Mouse (Mus musculus) c-Kit-positive CD71-negative TER-119-negative erythroid progenitor cells, embryonic 14.5 days (primary cell): ENCODE measurements around the gene Cacnb4.
A peak's percentile ranks its signal among the peaks of the same experiment; 100 is the strongest.

ENCODE experiments used
- DNase-seq: peaks from one replicate; pipeline ENCODE4 v3.0.0-alpha.2; 2013; ENCODE audit warnings: low read depth

Cacnb4 gene

GRCm38 (mm10) chr2:52421197-52421596 lies 255.4 kb downstream of the Cacnb4 start:
- DNase-seq = no peak

DNA sequence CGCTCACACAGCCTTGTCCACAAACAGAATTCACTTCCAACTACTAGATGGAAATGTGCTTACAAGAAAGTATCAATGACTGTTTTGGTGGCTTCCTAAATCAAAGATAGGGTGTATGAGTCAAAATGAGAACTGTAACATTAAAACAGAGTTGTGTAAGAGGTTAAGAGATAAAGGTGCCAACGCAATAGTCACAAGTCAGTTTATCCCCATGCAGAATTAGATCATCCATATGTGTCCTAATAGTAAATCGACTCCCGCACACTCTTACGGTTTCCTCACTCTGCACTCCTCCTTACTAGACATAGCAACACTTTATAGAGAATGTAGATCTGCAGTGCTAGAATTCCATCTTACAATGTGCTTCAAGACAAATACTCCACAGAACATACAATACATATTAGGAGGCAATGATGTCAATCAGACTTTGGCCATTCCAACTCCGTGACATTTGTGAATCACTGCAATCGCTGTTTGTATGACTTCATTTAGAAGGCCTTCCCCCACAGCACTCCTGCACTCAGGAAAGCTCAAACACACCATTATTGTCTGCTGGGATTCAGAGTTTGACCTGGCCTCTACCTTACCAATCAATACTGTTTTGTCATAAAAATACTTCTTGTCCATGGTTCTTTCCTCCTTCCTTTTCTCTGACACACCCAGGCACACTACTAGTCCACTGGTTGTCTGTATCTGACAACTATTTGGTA lies 256.5 kb downstream of the Cacnb4 start:
- no peak for DNase-seq

GRCm38 (mm10) chr2:52419295-52419694 lies 257.3 kb downstream of the Cacnb4 start:
- DNase-seq = no peak

DNA sequence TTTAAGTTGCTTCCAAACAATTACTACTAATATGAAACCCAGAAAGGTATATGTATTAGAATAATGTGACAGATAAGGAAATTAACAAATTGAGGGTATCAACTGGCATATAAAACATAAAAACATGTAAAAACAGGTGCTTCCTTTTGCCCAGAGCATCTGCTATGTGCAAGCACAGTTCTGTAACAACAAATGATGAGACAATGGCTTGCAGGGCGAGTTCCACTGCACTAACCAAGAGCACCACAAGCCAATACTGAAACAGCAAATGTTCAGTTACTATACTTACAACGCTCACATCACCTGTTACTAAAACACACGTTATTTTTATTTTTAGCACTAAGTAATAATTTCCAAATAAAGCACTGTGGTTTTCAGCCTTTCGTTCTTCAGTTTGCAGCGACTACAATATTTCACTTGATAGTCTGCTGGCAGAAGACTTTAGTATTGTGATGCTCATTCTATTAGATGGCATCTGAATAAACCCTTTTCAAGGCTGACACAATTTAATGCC lies 264.1 kb downstream of the Cacnb4 start:
- no peak for DNase-seq

- no peak for DNase-seq
Measured at GRCm38 (mm10) chr2:52406480-52406879, 270.2 kb downstream of the Cacnb4 start.

DNA sequence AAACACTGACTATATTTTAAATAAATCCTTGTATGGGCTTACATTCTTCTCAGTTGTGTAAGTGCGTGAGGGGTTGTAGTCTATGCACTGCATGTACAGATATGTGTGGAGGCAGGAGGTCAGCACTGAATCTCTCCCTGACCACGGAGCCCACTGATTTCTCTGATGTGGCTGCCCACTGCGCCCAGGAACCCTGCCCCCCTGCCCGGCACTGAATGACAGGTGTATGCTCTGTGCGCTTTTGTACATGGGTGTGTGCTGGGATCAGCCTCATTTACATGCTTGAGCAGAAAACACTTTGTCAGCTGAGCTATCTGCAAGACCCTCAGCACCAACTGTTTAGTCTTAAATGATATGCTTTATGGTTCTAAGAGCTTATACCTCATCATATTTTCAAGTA lies 271.4 kb downstream of the Cacnb4 start:
- no peak for DNase-seq

GRCm38 (mm10) chr2:52394529-52394928 lies 282.1 kb downstream of the Cacnb4 start:
- DNase-seq = no peak

- no peak for DNase-seq
Measured at GRCm38 (mm10) chr2:52390415-52390975, 286.1 kb downstream of the Cacnb4 start.

- DNase-seq = no peak
Measured at GRCm38 (mm10) chr2:52389975-52390374, 286.7 kb downstream of the Cacnb4 start.

DNA sequence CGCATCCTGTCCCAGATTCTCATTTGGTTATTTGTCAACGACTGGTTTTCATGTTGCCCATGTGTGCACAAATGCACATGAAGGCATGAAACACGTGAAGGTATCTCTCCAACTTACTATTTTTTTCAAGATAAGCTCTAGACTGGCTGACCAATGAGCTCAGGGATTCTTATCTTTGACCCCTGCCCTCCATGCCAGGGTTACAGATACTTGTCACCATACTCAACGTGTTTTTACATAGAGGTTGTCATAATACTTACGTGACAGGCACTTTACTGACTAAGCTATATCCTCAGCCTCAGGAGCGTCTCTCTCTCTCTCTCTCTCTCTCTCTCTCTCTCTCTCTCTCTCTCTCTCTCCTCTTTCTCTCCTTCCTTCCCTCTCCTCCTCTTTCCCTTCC lies 290.2 kb downstream of the Cacnb4 start:
- DNase-seq = no peak

GRCm38 (mm10) chr2:52386037-52386436 lies 290.6 kb downstream of the Cacnb4 start:
- DNase-seq = no peak

GRCm38 (mm10) chr2:52378848-52379261 lies 297.8 kb downstream of the Cacnb4 start:
- peak; percentile 30 for DNase-seq

GRCm38 (mm10) chr2:52378448-52378804 lies 298.2 kb downstream of the Cacnb4 start, which contains the start of gene Neb:
TSS of gene Neb (minus strand) at chr2:52378474.
- DNase-seq = peak; percentile 14
